Mouse (Mus musculus) olfactory bulb, adult 2 months (tissue): ENCODE data around the gene Isca2. TPM values are rescaled to one million over a fixed set of nuclear protein-coding genes. Genes with fewer than 3 reads are reported as not detected.

Source experiments
- H3K27ac ChIP-seq: fragments of 200-500 bp; 2 replicates; pipeline ENCODE4 v1.5.1; 2012; ENCODE audit warnings: low read depth, low read length; ENCODE audit not compliant: insufficient read depth
- H3K4me1 ChIP-seq: fragments of 200-500 bp; 2 replicates; pipeline ENCODE4 v1.6.1; 2012; ENCODE audit warnings: low read length; ENCODE audit not compliant: control insufficient read depth, insufficient read depth
- H3K4me3 ChIP-seq: fragments of 200-500 bp; 2 replicates; pipeline ENCODE4 v1.5.1; 2012; ENCODE audit warnings: mild to moderate bottlenecking, low read depth, low read length, moderate library complexity; ENCODE audit not compliant: insufficient read depth
- CTCF ChIP-seq: fragments of 200-500 bp; IDR thresholded peaks from 2 replicates; pipeline ENCODE4 v1.5.1; 2012; ENCODE audit warnings: low read depth, mild to moderate bottlenecking, low read length, moderate library complexity; ENCODE audit not compliant: insufficient read depth
- POLR2A ChIP-seq: fragments of 200-500 bp; IDR thresholded peaks from 2 replicates; pipeline ENCODE4 v1.6.1; 2012; ENCODE audit warnings: mild to moderate bottlenecking, low read depth, low read length, moderate library complexity; ENCODE audit not compliant: insufficient read depth
- WGBS: fragments of 180-500 bp; shearing (Covaris S2); methylation state at CpG from one replicate; pipeline ENCODE4 v1.1.7; 2018; 5-methylcytosine and 5-hydroxymethylcytosine counted together
- polyA plus RNA-seq: library from polyadenylated mRNA; stranded (reverse); fragments of >200 nt; gene quantifications from 2 replicates; pipeline ENCODE4 v1.2.4, GENCODE M21; 2012; ENCODE audit warnings: low replicate concordance; ENCODE audit not compliant: missing spikeins, insufficient read depth, insufficient read length

Isca2 gene
- polyA plus RNA-seq, 1 experiment = not detected

- 75% methylated on average over 10 of the region's 10 CpGs for WGBS
- Histone ChIP-seq H3K4me3 (no peak overlapping the region), H3K27ac (no peak overlapping the region), H3K4me1 (peaks cover 4% of the 10 kb centered on the region; the same call in 1 of the 2 replicates)
- TF ChIP-seq POLR2A = no peak
- TF ChIP-seq CTCF = no peak
Observed at GRCm38 (mm10) chr12:84790853-84791252, 17.8 kb downstream of the Isca2 start.

- no peak for TF ChIP-seq CTCF
- no peak for TF ChIP-seq POLR2A
- WGBS = 94% methylated on average over 4 of the region's 4 CpGs
Observed at GRCm38 (mm10) chr12:84792629-84793028, 19.6 kb downstream of the Isca2 start.

GRCm38 (mm10) chr12:84794647-84795046 is 21.6 kb downstream of the Isca2 start:
- H3K4me1 ChIP-seq = peaks cover 4% of the 10 kb centered on the region; the same call in 1 of the 2 replicates
- no peak overlapping the region for H3K4me3 ChIP-seq
- TF ChIP-seq CTCF = no peak
- TF ChIP-seq POLR2A = no peak
- no peak overlapping the region for H3K27ac ChIP-seq
- 91% methylated on average over 8 of the region's 8 CpGs for WGBS

More at GRCm38 (mm10) chr12:84792629-84793028, 19.6 kb downstream of the Isca2 start:
- no peak overlapping the region for H3K4me3 ChIP-seq
- peaks cover 4% of the 10 kb centered on the region; the same call in 1 of the 2 replicates for H3K4me1 ChIP-seq
- no peak overlapping the region for H3K27ac ChIP-seq

- 93% methylated on average over 13 of the region's 13 CpGs for whole genome bisulfite sequencing
Observed at GRCm38 (mm10) chr12:84799086-84799485, 26.0 kb downstream of the Isca2 start.

GRCm38 (mm10) chr12:84800419-84800818 is 27.4 kb downstream of the Isca2 start:
- H3K4me1 ChIP-seq = peaks cover 3% of the 10 kb centered on the region; the same call in 1 of the 2 replicates
- no peak overlapping the region for H3K27ac ChIP-seq
- TF ChIP-seq POLR2A (no peak), CTCF (no peak)
- 53% methylated on average over 4 of the region's 4 CpGs for WGBS
- no peak overlapping the region for H3K4me3 ChIP-seq

More at GRCm38 (mm10) chr12:84799086-84799485, 26.0 kb downstream of the Isca2 start:
- Histone ChIP-seq H3K27ac (no peak overlapping the region), H3K4me1 (peaks cover 4% of the 10 kb centered on the region; the same call in 1 of the 2 replicates), H3K4me3 (no peak overlapping the region)
- TF ChIP-seq CTCF (no peak), POLR2A (no peak)

GRCm38 (mm10) chr12:84801532-84802110 is 28.6 kb downstream of the Isca2 start:
- no peak for TF ChIP-seq POLR2A
- TF ChIP-seq CTCF = no peak
- Histone ChIP-seq H3K4me1 (no peaks in the 10 kb centered on the region), H3K27ac (no peak overlapping the region), H3K4me3 (no peak overlapping the region)
- 78% methylated on average over 13 of the region's 13 CpGs for WGBS

- WGBS = 83% methylated on average over 3 of the region's 3 CpGs
- Histone ChIP-seq H3K27ac (no peak overlapping the region), H3K4me3 (no peak overlapping the region), H3K4me1 (no peaks in the 10 kb centered on the region)
- TF ChIP-seq CTCF = no peak
- no peak for TF ChIP-seq POLR2A
Observed at GRCm38 (mm10) chr12:84802625-84803024, 29.6 kb downstream of the Isca2 start.

GRCm38 (mm10) chr12:84805228-84805842 is 32.3 kb downstream of the Isca2 start:
- no peaks in the 10 kb centered on the region for H3K4me1 ChIP-seq
- no peak for TF ChIP-seq CTCF
- 70% methylated on average over 9 of the region's 9 CpGs for WGBS
- H3K27ac ChIP-seq = no peak overlapping the region
- no peak overlapping the region for H3K4me3 ChIP-seq

- TF ChIP-seq CTCF (no peak), POLR2A (no peak)
- H3K4me1 ChIP-seq = no peaks in the 10 kb centered on the region
- H3K27ac ChIP-seq = no peak overlapping the region
- WGBS = 60% methylated on average over 1 of the region's 1 CpGs
- no peak overlapping the region for H3K4me3 ChIP-seq
Observed at GRCm38 (mm10) chr12:84806010-84806409, 33.0 kb downstream of the Isca2 start.
